21 mouse cellular contexts compared by ENCODE assay signal in genomic region chr2:36238951-36239350, GRCm38 (mm10).
"Had no signal": no experiment of that assay in that cellular context is flagged by ENCODE, and none has a peak within 500 bp of the region (broad histone marks: within the 10 kb centered on the region; RNA-seq: fewer than 3 reads in every experiment).

No protein-coding gene starts in this region.

- H3K4me3 ChIP-seq: gastrocnemius, adult 2 months; heart, embryonic 10.5 days; heart, embryonic 12.5 days; hindbrain, embryonic 10.5 days; hindbrain, embryonic 12.5 days; intestine, embryonic 15.5 days; layer of hippocampus, adult 2 months; left cerebral cortex, adult 2 months; limb, embryonic 10.5 days; limb, embryonic 12.5 days had no signal

- DNase-seq: gastrocnemius, adult 2 months; gastrocnemius, postnatal 10 days; gastrocnemius, postnatal 25 days; heart, adult 18-20 months; heart, postnatal 10 days; heart, postnatal 4 days; kidney, adult 18-20 months; kidney, adult 8-10 months; kidney, postnatal 10 days; kidney, postnatal 25 days; kidney, postnatal 4 days; liver had no signal

- H3K36me3 ChIP-seq: hindbrain, embryonic 10.5 days; hindbrain, embryonic 12.5 days; intestine, embryonic 15.5 days; limb, embryonic 10.5 days; limb, embryonic 12.5 days had no signal

- H3K27me3 ChIP-seq: heart, embryonic 12.5 days; hindbrain, embryonic 12.5 days; intestine, embryonic 15.5 days; limb, embryonic 12.5 days had no signal
